Mouse (Mus musculus) gastrocnemius, postnatal 14 days (tissue): ENCODE results near the gene Hoxa5. TPM values are rescaled to one million over a fixed set of nuclear protein-coding genes. Genes with fewer than 3 reads are reported as not detected.

ENCODE experiments used
- DNase-seq: peaks from one replicate; pipeline ENCODE4 v3.0.0; 2021; ENCODE audit warnings: mixed read lengths
- intact Hi-C: fragments of 180-260 bp; cut with DNase I; formaldehyde crosslinking; loops from one replicate; pipeline ENCODE4 v1.15.1; 2025; ENCODE audit warnings: low total_unique reads
- total RNA-seq, 2 experiments: library from RNA; stranded (reverse); gene quantifications; 2 replicates each; pipeline ENCODE4 v1.2.3; 2021

Hoxa5 gene
- total RNA-seq, 2 experiments from 2014 or later = 1.9 to 2.5 TPM

DNA sequence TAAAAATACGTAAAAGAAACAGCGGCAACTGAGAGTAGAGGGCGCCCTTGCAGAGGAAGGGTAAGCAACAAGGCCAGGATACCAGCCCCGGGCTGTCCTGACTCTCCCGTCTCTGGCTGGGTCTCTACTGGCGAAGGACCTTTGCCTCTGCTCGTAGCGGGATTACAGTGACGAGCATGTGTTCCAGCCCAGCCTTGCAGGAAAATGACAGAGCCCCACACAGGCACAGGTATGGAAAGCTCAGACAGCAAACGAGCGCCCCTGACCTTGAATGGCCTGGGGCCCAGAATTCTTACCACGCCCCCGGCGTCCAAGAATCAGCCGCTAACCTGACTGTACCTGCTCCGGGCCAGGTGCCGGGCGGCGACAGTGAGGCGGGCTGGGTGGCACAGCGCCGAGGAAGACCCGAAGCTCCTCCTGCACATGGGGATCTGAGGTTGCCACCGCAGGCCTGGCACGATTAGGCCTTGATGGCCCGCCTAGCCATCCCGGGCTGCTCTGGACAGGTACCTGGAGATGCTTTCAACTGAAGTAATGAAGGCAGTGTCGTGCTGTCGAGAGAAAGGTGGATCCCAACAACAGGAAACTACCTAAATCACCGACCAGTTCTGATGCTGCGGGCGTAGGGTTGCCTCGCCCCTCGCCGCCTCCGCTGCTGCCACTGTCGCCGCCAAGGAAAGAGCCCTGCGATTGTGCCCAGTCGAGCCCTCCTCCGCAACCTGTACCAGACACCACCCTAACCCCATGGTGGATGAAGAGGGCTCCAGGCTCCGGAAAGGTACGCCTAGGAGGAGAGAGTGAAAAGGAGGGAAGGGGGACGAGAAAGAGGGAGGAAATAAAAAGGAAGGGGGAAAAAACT lies 25.4 kb upstream of the Hoxa5 start:
- intact Hi-C loops = loop anchor here (5.0 kb wide), 1 partner anchor 1057 kb away; no protein-coding TSS in a partner anchor
- no peak for DNase-seq

- DNase-seq = no peak
- intact Hi-C loops = loop anchor here (5.0 kb wide), 1 partner anchor 1056 kb away; no protein-coding TSS in a partner anchor
Observed at GRCm38 (mm10) chr6:52228475-52229465, 24.4 kb upstream of the Hoxa5 start.

DNA sequence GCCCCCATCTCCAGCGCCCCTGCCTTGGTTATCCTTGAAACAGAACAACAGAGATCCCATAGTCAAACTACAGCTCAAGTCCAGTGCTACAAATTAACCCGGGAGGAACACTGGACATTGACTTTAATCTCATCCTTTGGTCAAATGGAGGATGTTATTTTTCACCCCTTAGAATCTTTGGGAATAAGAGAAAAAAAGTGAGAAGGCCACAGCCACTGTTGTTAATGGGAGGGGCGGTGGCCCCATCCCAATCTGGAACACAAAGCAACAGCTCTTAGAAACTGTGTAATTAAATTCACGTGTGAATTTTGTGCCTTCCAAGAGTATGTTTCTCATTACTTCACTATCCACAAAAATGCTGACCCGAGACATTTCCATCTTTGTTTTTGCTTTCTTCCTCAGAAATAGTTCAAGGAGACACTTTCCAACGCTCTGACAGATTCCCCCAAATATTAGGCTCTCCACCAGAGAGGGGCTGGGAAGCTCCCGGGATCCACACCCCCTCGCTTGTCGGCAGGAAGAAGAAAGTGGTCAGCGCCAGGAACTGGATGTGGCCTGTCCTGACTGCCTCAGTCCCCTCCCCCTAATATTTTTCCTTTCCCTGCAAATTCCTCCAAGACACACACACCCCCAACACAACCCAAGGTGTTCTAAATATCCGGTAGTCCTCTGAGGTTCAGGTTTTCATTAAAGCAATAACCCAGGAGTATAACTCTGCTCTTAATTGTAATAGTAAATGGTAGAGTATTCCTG lies 23.3 kb upstream of the Hoxa5 start:
- intact Hi-C loops = loop anchor here (5.0 kb wide), 1 partner anchor 1055 kb away; no protein-coding TSS in a partner anchor
- DNase-seq = no peak

GRCm38 (mm10) chr6:52226569-52227257 lies 22.3 kb upstream of the Hoxa5 start:
- no peak for DNase-seq
- intact Hi-C loops = loop anchor here (5.0 kb wide), 1 partner anchor 1054 kb away; no protein-coding TSS in a partner anchor

DNA sequence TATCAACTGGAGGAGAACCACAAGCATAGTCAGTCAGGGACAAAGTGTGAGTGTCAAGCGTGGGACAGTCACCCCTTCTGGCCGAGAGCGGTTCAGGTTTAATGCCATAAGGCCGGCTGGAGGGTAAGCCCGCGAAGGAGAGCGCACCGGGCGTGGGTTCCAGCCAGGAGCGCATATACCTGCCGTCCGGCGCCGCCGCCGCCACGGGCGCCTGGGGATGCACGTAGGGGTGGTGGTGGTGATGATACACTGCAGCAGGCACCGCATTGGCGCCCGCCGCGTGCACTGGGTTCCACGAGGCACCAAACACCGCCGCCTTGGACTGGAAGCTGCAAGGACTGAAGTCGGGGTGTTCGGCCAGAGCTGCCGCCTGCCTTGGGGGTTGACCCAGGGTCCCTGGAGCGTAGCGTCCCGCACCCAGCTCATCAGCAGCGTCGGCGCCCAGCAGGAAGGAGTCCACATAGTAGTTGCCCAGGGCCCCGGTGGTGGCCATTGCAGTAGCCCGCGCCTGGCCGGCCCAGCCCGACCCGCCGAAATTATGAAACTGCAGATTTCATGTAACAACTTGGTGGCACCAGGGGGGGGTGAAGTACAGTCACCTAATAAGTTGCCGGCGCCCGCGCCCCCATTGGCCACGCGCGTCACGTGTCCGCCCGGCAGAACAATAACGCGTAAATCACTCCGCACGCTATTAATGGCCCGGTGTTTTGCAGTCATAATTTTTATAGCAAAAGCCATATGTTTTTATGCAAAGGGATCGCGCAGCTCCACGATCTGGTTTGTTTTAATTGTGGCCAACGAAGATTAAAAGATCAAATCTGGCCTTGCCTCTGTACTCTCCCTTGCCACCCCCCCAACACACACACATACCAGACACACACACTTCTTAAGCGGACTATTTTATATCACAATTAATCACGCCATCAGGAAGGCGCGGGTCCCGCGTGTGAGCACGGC lies 21.5 kb upstream of the Hoxa5 start:
- intact Hi-C loops = loop anchor here (5.0 kb wide), 1 partner anchor 1054 kb away; no protein-coding TSS in a partner anchor
- peak; percentile 90 for DNase-seq

- intact Hi-C loops = loop anchor here (5.0 kb wide), 2 partner anchors 638 to 1053 kb away; no protein-coding TSS in a partner anchor
- DNase-seq = no peak
Observed at GRCm38 (mm10) chr6:52224895-52225611, 20.7 kb upstream of the Hoxa5 start.

DNA sequence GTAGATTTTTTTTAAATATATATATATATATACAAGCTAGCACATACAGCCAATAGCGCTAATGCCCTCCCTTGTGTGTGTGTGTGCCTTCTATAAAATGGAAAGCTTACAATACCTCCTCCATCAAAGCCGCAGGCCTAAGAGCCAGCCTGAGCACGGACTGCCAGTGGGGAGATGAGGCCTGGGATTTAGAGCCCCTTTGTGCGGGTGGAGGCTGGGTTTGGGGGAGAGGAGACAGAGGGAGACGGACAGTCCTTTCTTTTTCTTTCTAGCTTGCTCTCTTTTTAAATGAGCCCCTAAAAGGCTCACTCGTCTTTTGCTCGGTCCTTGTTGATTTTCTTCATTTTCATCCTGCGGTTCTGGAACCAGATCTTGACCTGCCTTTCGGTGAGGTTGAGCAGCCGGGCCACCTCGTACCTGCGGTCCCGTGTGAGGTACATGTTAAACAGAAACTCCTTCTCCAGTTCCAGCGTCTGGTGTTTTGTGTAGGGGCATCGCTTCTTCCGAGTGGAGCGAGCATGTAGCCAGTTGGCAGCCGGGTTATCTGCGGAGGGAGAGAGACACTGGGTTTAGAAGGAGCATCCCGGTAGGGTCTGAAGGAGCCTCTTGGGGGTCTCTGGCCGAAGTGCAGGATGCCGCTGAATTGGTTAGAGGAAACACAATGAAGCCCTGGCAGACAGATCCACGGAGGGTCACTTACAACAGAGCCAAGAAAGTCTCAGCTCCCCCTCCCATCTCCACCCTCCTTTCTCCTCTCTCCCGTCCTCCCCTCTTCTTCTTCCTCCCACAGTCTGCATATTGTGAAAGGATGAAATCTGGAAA lies 19.8 kb upstream of the Hoxa5 start:
- intact Hi-C loops = loop anchor here (5.0 kb wide), 1 partner anchor 637 kb away; no protein-coding TSS in a partner anchor
- no peak for DNase-seq

DNA sequence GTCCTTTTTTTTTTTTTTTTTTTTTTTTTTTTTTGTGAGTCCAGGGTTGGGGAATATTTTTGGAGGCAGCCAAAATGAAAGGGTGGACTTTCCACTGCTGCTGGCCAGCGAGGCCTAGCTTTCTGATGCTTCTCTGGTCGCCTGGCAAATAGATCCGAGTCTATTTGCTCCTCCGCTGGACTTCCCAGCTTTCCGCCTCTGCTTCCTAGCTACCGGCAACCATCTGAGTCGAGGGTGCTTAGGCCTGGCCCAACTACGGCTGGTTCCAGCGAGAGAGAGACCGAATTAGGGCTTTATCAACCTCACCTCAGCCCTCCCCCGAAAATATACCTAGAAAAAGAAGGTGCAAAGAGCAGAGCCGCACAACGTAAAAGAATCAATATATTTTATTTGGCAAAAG lies 18.3 kb upstream of the Hoxa5 start:
- no peak for DNase-seq
- intact Hi-C loops = loop anchor here (5.0 kb wide), 1 partner anchor 635 kb away; no protein-coding TSS in a partner anchor

GRCm38 (mm10) chr6:52221993-52222685 lies 17.8 kb upstream of the Hoxa5 start:
- no peak for DNase-seq
- intact Hi-C loops = loop anchor here (5.0 kb wide), 1 partner anchor 635 kb away; no protein-coding TSS in a partner anchor

DNA sequence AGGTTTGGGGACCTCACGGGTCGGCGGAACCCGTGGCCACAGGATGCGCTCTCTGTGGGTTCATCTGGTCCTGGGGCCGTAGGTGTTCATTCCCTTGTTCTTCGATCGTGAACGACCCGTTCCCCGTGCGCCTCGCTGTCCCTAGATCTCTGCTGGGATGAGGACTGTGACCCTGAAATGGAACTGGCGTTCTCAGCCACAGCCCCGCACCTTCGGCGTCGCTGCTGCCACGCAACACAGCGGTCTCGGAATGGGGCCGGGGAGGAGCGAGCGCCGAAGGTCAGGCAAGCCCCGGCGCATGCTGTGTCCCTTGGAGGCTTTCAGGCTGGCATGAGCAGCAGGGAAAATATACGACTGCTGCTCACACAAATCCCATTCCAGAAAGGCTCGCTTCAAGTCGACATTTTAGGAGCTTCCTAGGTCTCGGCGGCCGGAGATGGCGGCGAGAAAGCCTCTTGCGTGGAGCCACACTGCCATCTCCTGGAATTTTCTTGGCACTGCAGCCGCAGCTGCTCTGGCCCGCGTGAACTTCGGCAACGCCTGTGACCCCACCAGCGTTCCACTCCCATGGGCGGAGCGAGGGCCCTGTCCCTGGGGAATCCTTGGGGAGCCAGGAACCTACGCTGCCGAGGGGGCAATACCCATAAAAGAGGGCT lies 17.1 kb upstream of the Hoxa5 start, which contains the start of gene Hoxa7:
TSS of gene Hoxa7 (minus strand) at position 518 of the 656 bp plus-strand sequence.
- DNase-seq = peak; percentile 89
- intact Hi-C loops = loop anchor here (5.0 kb wide), 1 partner anchor 634 kb away; no protein-coding TSS in a partner anchor

DNA sequence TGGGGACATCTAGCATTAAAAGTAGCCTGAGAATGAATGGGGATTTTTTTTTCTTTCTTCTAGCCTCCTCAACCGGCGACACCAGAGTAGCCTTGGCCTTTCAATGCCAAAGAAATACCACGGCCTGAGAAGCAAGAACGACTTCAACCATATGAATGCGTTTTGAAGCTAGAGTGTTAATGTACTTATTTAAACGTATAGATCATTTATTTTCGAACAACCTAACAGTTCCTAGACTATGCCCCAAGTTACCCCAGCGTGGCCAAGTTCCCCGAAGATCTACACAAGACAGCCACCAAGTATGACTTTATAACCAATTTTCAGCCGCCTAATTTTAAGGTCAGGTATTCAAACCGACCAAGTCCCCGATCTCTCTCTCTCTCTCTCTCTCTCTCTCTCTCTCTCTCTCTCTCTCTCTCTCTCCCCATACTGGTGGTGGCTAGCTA lies 16.5 kb upstream of the Hoxa5 start:
- intact Hi-C loops = loop anchor here (1.0 to 5.0 kb wide), 2 partner anchors 50 to 634 kb away; no protein-coding TSS in a partner anchor
- DNase-seq = no peak

GRCm38 (mm10) chr6:52220003-52220864 lies 15.8 kb upstream of the Hoxa5 start:
- intact Hi-C loops = loop anchor here (1.0 to 5.0 kb wide), 2 partner anchors 49 to 633 kb away; no protein-coding TSS in a partner anchor

GRCm38 (mm10) chr6:52219234-52219942 lies 15.0 kb upstream of the Hoxa5 start:
- no peak for DNase-seq
- intact Hi-C loops = no loop called here

More at GRCm38 (mm10) chr6:52220003-52220864, 15.8 kb upstream of the Hoxa5 start:
- DNase-seq = no peak
